Mouse (Mus musculus): ENCODE results near the gene Gimap5. TPM values are rescaled to one million over a fixed set of nuclear protein-coding genes. Genes with fewer than 3 reads are reported as not detected.

The Gimap5 gene
- polyA plus RNA-seq, 1 experiment from 2014 or later, result 0.71 TPM

DNA sequence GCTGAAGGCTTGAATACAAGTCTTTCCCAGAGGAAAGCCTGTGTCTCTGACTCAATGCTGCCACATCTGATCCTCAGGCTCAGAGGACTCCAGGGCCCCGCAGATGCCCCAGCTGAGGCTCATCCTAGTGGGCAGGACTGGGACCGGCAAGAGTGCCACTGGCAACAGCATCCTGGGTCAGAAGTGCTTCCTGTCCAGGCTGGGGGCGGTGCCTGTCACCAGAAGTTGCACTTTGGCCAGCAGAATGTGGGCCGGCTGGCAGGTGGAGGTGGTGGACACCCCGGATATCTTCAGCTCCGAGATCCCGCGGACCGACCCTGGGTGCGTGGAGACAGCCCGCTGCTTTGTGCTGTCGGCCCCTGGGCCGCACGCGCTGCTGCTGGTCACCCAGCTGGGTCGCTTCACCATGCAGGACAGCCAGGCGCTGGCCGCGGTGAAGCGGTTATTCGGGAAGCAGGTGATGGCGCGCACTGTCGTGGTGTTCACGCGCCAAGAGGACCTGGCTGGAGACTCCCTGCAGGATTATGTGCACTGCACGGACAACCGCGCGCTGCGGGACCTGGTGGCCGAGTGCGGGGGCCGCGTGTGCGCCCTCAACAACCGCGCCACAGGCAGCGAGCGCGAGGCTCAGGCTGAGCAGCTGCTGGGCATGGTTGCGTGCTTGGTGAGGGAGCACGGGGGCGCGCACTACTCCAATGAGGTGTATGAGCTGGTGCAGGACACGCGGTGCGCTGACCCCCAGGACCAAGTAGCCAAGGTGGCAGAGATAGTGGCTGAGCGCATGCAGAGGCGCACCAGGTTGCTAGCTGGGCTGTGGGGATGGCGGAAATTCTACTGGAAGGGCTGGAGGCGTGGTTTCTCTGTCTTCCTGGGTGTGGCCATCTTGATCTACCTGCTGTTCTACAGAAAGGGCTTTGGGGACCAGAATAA lies 3.3 kb upstream of the Gimap5 start:
- Histone ChIP-seq H3K4me3 (peak overlapping the region; percentile 62), H3K36me3 (replicated peaks) (no peaks in the 10 kb centered on the region), H3K27ac (replicated peaks) (peak overlapping the region; percentile 16), H3K27me3 (replicated peaks; ENCODE audit: low read depth, poor library complexity, severe bottlenecking) (peaks cover 58% of the 10 kb centered on the region), H3K9me3 (no peaks in the 10 kb centered on the region), H3K4me1 (peaks cover 24% of the 10 kb centered on the region)
- peak; percentile 39 for DNase-seq (ENCODE audit: low spot score)
- 1% methylated on average over 52 of the region's 52 CpGs for WGBS

DNA sequence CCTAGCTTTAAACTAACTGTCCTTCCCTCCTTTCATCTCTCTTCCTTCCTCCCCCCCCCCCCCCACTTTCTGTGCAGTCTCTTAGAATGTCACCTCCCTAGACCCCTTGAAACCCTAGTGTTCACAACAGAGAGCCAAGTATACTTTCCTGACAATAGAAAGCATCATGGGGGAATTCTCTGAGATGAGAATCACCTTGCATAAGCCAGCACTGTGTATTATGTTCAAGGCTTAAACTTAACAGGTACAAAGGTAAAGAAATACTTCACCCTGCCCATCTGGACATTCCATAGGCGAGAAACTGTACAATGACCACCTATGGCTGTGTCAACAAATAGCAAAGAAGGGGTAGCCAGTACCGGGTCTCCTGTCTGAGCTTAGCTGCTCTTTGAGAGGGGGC lies 507 bp upstream of the Gimap5 start:
- H3K9me3 ChIP-seq, result no peaks in the 10 kb centered on the region
- 63% methylated on average over 2 of the region's 2 CpGs for WGBS
- H3K4me3 ChIP-seq, result no peak overlapping the region
- H3K27me3 ChIP-seq (replicated peaks; ENCODE audit: low read depth, poor library complexity, severe bottlenecking), result peaks cover 53% of the 10 kb centered on the region
- DNase-seq (ENCODE audit: low spot score), result no peak
- peaks cover 24% of the 10 kb centered on the region for H3K4me1 ChIP-seq
- H3K27ac ChIP-seq (replicated peaks), result no peak overlapping the region
- H3K36me3 ChIP-seq (replicated peaks), result no peaks in the 10 kb centered on the region

GRCm38 (mm10) chr6:48747091-48747966 lies 1.3 kb downstream of the Gimap5 start:
- H3K27ac ChIP-seq (replicated peaks), result no peak overlapping the region
- H3K4me1 ChIP-seq, result peaks cover 12% of the 10 kb centered on the region
- peaks cover 35% of the 10 kb centered on the region for H3K27me3 ChIP-seq (replicated peaks; ENCODE audit: low read depth, poor library complexity, severe bottlenecking)
- 74% methylated on average over 7 of the region's 7 CpGs for whole genome bisulfite sequencing
- no peak overlapping the region for H3K4me3 ChIP-seq
- no peak for DNase-seq (ENCODE audit: low spot score)
- H3K36me3 ChIP-seq (replicated peaks), result no peaks in the 10 kb centered on the region
- no peaks in the 10 kb centered on the region for H3K9me3 ChIP-seq

DNA sequence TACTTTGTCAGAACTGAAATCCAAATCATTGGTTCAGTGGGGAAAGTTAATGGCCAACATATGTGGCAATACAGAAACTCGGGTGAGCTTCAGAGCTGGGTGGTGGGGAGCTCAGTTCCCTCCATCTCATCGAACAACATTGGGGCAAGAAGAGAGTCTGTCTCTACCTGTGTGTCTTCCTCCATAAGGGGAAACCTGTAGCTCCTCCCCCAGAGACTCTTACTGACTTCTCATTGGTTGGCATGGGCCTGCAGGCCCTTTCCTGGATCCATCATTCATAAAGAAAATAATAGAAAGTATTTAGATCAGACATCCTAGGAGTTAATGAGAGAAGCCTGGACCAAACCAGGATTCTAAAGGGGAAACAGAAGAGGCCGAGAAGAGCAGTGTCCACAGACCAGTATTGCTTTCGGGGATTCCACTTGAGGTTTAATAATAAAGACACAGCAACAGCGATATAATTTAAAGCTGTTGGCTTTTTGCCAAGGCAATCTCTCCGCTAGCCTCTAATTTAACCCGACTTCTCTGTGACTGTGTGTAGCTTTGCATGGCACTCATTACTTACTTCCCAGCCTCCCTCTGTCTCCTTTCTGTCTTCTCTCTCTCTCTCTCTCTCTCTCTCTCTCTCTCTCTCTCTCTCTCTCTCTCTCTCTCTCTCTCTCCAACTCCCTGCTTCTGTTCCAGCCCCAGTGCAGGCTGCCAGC lies 17.7 kb downstream of the Gimap5 start:
- no peak overlapping the region for H3K27ac ChIP-seq (replicated peaks)
- H3K36me3 ChIP-seq (replicated peaks), result no peaks in the 10 kb centered on the region
- WGBS, result 86% methylated on average over 7 of the region's 7 CpGs
- H3K9me3 ChIP-seq, result peaks cover 8% of the 10 kb centered on the region
- H3K4me3 ChIP-seq, result no peak overlapping the region
- no peak for DNase-seq (ENCODE audit: low spot score)
- H3K27me3 ChIP-seq (replicated peaks; ENCODE audit: low read depth, poor library complexity, severe bottlenecking), result no peaks in the 10 kb centered on the region
- no peaks in the 10 kb centered on the region for H3K4me1 ChIP-seq

DNA sequence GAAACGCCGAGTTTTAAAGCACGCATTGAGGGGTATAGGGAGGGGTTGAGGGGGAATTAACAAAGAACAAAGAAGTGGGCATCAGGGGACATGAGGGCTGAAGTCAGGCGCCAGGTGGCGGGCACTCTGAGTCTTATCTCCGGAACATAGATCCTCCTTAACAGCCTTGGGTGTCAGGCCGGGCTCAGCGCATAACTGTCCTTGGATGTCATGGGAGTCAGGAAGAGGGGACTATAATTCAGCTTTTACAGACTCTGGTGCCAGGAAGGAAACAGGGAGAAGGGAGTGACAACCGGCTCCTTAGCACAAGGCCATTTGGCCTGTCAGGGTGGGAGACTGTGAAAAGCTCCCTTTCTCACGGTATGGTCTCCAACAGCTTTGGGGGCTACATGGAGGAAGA lies 18.5 kb downstream of the Gimap5 start:
- Histone ChIP-seq H3K9me3 (peaks cover 8% of the 10 kb centered on the region), H3K4me3 (no peak overlapping the region), H3K27me3 (replicated peaks; ENCODE audit: low read depth, poor library complexity, severe bottlenecking) (no peaks in the 10 kb centered on the region), H3K27ac (replicated peaks) (no peak overlapping the region), H3K36me3 (replicated peaks) (no peaks in the 10 kb centered on the region), H3K4me1 (no peaks in the 10 kb centered on the region)
- WGBS, result 94% methylated on average over 10 of the region's 10 CpGs
- no peak for DNase-seq (ENCODE audit: low spot score)

GRCm38 (mm10) chr6:48768178-48768869 lies 22.3 kb downstream of the Gimap5 start:
- H3K27ac ChIP-seq (replicated peaks), result no peak overlapping the region
- H3K4me1 ChIP-seq, result no peaks in the 10 kb centered on the region
- peaks cover 8% of the 10 kb centered on the region for H3K9me3 ChIP-seq
- H3K36me3 ChIP-seq (replicated peaks), result no peaks in the 10 kb centered on the region
- no peak for DNase-seq (ENCODE audit: low spot score)
- no peak overlapping the region for H3K4me3 ChIP-seq
- 74% methylated on average over 9 of the region's 9 CpGs for WGBS
- no peaks in the 10 kb centered on the region for H3K27me3 ChIP-seq (replicated peaks; ENCODE audit: low read depth, poor library complexity, severe bottlenecking)

GRCm38 (mm10) chr6:48768933-48769332 lies 22.9 kb downstream of the Gimap5 start:
- Histone ChIP-seq H3K4me3 (no peak overlapping the region), H3K36me3 (replicated peaks) (no peaks in the 10 kb centered on the region), H3K4me1 (no peaks in the 10 kb centered on the region), H3K9me3 (peaks cover 8% of the 10 kb centered on the region), H3K27ac (replicated peaks) (no peak overlapping the region), H3K27me3 (replicated peaks; ENCODE audit: low read depth, poor library complexity, severe bottlenecking) (no peaks in the 10 kb centered on the region)
- no peak for DNase-seq (ENCODE audit: low spot score)
- WGBS, result 82% methylated on average over 3 of the region's 3 CpGs

DNA sequence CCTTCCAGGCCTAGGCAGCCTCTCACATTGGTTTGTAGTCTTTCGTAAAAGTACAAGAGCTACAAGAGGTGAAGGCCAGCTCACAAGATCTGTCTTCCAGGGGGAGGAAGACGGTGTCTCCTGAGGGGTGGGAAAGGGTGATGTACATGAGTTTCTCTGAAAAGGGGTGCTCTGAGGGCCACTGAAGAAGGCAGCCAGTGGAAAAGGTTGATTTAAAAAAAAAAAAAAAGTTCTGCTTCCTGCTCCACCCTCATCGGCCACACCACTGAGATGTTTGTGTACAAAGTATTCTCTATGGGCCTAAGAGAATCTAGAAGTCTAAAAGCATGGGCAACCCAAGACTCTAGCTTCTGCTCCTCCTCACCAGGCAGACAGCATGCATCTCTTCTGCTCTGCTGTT lies 24.7 kb downstream of the Gimap5 start, which contains the start of gene Gimap3:
Gene Gimap3, minus strand, starts transcription at position 156 of the 400 bp plus-strand sequence.
- Histone ChIP-seq H3K27ac (replicated peaks) (no peak within 1 kb of the TSS; the same call in 1 of the 2 replicates), H3K36me3 (replicated peaks) (no peaks in the 10 kb centered on the region), H3K4me1 (no peaks in the 10 kb centered on the region), H3K9me3 (no peaks in the 10 kb centered on the region), H3K4me3 (no peak within 1 kb of the TSS), H3K27me3 (replicated peaks; ENCODE audit: low read depth, poor library complexity, severe bottlenecking) (no peaks in the 10 kb centered on the region)
- WGBS, result 89% methylated on average over 3 of the region's 3 CpGs
- DNase-seq (ENCODE audit: low spot score), result no peak

DNA sequence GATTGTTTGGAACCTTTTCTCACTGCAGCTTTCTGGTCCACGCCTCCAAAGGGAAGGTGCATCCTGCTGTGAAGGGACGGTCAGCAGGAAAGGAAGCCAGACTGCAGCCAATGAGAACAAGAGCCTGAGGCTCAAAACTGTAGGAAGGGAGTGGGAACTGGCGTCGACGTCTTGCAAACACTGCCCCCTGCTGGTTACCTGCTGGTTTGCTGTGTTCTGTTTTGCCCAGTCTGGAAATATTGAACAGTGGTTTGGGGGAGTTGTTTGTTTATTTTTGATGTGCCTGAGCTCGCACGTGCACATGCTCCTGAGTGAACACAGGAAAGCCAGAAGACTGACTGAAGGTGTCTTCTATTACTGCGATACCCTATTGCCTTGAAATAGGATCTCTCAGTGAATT lies 26.0 kb downstream of the Gimap5 start:
- Histone ChIP-seq H3K4me1 (no peaks in the 10 kb centered on the region), H3K27ac (replicated peaks) (no peak overlapping the region; the same call in 1 of the 2 replicates), H3K4me3 (no peak overlapping the region), H3K9me3 (no peaks in the 10 kb centered on the region), H3K36me3 (replicated peaks) (no peaks in the 10 kb centered on the region), H3K27me3 (replicated peaks; ENCODE audit: low read depth, poor library complexity, severe bottlenecking) (no peaks in the 10 kb centered on the region)
- DNase-seq (ENCODE audit: low spot score), result peak; percentile 83
- WGBS, result 11% methylated on average over 8 of the region's 8 CpGs

DNA sequence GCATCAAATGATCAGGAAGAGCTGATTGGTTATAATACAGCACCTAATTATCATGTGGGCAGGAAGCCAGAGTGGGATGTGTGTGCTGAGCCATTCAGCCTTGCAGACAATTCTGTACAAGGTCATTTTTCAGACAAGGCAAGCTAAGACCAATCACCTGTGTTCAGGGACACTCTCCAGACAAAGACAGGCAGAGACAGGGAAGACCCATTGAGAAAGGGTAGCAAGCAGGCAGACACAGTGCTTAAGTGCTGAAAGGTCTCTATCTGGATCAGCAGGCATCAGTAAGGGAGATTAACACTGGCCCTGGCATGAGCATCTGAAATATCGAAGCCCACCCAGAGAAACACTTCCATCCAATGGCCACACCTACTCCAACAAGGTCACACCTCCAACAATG lies 38.4 kb downstream of the Gimap5 start:
- Histone ChIP-seq H3K4me1 (no peaks in the 10 kb centered on the region), H3K27me3 (replicated peaks; ENCODE audit: low read depth, poor library complexity, severe bottlenecking) (no peaks in the 10 kb centered on the region), H3K4me3 (no peak overlapping the region), H3K27ac (replicated peaks) (no peak overlapping the region), H3K9me3 (peaks cover 6% of the 10 kb centered on the region; the same call in 1 of the 2 replicates), H3K36me3 (replicated peaks) (no peaks in the 10 kb centered on the region)
- no peak for DNase-seq (ENCODE audit: low spot score)
- WGBS, result 89% methylated on average over 1 of the region's 1 CpGs

- no peaks in the 10 kb centered on the region for H3K27me3 ChIP-seq (replicated peaks; ENCODE audit: low read depth, poor library complexity, severe bottlenecking)
- no peak for DNase-seq (ENCODE audit: low spot score)
- no peaks in the 10 kb centered on the region for H3K4me1 ChIP-seq
- H3K4me3 ChIP-seq, result no peak overlapping the region
- WGBS, result 76% methylated on average over 1 of the region's 1 CpGs
- no peaks in the 10 kb centered on the region for H3K36me3 ChIP-seq (replicated peaks)
- no peak overlapping the region for H3K27ac ChIP-seq (replicated peaks)
- H3K9me3 ChIP-seq, result no peaks in the 10 kb centered on the region
Observed at GRCm38 (mm10) chr6:48785189-48785588, 39.2 kb downstream of the Gimap5 start.

GRCm38 (mm10) chr6:48785601-48786000 lies 39.6 kb downstream of the Gimap5 start:
- WGBS, result 78% methylated on average over 2 of the region's 2 CpGs
- Histone ChIP-seq H3K27ac (replicated peaks) (no peak overlapping the region), H3K9me3 (no peaks in the 10 kb centered on the region), H3K36me3 (replicated peaks) (no peaks in the 10 kb centered on the region), H3K4me3 (no peak overlapping the region), H3K27me3 (replicated peaks; ENCODE audit: low read depth, poor library complexity, severe bottlenecking) (no peaks in the 10 kb centered on the region), H3K4me1 (no peaks in the 10 kb centered on the region)
- DNase-seq (ENCODE audit: low spot score), result no peak
